Mouse (Mus musculus) cortical plate, adult 2 months (tissue): ENCODE results near the gene Epb41. TPM values are rescaled to one million over a fixed set of nuclear protein-coding genes. Genes with fewer than 3 reads are reported as not detected.

Source experiments
- H3K27ac ChIP-seq: fragments of 200-500 bp; 2 replicates; pipeline ENCODE4 v1.5.1; 2012; ENCODE audit warnings: low read length, control low read depth, inconsistent platforms; ENCODE audit not compliant: insufficient read depth
- H3K4me1 ChIP-seq: fragments of 200-500 bp; 2 replicates; pipeline ENCODE4 v1.6.1; 2011; ENCODE audit warnings: low read length; ENCODE audit not compliant: control insufficient read depth, insufficient read depth
- H3K4me3 ChIP-seq: fragments of 200-500 bp; 2 replicates; pipeline ENCODE4 v1.5.1; 2011; ENCODE audit warnings: mild to moderate bottlenecking, low read length, control low read depth; ENCODE audit not compliant: insufficient read depth
- CTCF ChIP-seq: fragments of 200-500 bp; IDR thresholded peaks from 2 replicates; pipeline ENCODE4 v1.5.1; 2011; ENCODE audit warnings: mild to moderate bottlenecking, control low read depth, low read length; ENCODE audit not compliant: insufficient read depth; ENCODE audit errors: extremely low read depth
- POLR2A ChIP-seq: fragments of 200-500 bp; IDR thresholded peaks from 2 replicates; pipeline ENCODE4 v1.6.1; 2011; ENCODE audit warnings: mild to moderate bottlenecking, low read length, control low read depth; ENCODE audit not compliant: insufficient read depth; ENCODE audit errors: extremely low read depth
- polyA plus RNA-seq: library from polyadenylated mRNA; depleted of rRNA; stranded (reverse); fragments of >200 nt; gene quantifications from 2 replicates; pipeline ENCODE4 v1.2.3, GENCODE M21; 2012

Epb41 gene
- polyA plus RNA-seq, 1 experiment, result 37.8 TPM

DNA sequence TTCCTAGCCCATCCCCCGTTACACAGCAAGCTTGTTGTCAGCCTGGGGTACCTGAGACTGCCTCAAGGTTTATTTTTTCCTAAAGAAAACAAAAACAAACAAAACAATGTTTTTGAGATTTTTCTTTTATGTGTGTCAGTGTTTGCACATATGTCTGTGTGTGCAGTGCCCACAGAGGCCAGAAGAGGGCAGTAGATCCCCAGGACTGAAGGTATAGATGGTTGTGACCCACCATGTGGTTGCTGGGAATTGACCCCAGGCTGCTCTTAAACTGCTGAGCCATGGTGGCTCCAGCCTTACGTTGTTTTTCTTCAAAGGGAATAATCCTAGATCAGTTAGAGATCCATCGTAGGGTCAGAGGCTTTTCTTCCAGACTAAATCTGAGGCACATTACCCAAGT lies 167.2 kb downstream of the Epb41 start:
- H3K4me1 ChIP-seq, result no peaks in the 10 kb centered on the region
- TF ChIP-seq CTCF (no peak; the same call in 1 of the 2 replicates), POLR2A (no peak)
- no peak overlapping the region for H3K4me3 ChIP-seq

DNA sequence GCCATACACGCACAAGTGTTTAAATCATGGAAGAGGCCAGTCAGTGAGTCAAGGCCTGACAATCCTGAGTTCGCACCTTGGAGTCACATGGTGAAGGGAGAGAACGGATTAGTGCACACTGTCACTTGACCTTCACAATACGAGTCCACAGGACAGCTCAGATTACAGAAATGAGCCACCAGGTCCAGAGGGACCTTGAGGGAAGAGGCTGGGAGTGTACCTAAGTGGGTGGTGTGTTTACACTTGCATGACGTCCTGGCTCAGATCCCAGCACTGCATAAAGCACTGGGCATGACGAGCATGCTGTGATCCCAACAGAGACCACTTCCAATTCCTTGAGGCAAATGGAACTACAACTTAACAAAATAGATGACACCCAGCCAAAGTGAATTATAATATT lies 168.7 kb downstream of the Epb41 start:
- no peak overlapping the region for H3K4me3 ChIP-seq
- H3K4me1 ChIP-seq, result no peaks in the 10 kb centered on the region
- no peak overlapping the region for H3K27ac ChIP-seq
- TF ChIP-seq POLR2A (no peak), CTCF (no peak)

More for the DNA sequence above, 167.2 kb downstream of the Epb41 start:
- no peak overlapping the region for H3K27ac ChIP-seq

DNA sequence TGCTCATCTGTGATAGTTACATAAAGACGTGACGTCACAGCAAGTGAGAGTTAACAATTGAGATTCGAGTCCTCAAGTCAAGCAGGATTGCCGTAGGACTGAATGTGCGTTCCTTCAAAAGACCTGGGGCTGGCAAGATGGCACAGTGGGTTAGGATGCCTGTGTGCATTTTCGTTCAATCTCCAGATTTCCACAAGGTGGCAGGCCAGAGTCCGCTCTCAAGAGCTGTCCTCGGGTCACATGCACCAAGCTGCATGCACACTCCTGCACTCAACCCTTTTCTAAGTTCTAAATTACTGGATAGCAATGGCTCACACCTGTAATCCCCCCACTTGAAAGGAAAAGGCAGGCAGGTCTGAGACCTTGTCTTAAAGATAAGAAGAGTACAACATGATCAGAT lies 170.6 kb downstream of the Epb41 start:
- Histone ChIP-seq H3K4me3 (no peak overlapping the region), H3K27ac (no peak overlapping the region), H3K4me1 (no peaks in the 10 kb centered on the region)
- TF ChIP-seq CTCF, result peak; percentile 62
- no peak for TF ChIP-seq POLR2A

DNA sequence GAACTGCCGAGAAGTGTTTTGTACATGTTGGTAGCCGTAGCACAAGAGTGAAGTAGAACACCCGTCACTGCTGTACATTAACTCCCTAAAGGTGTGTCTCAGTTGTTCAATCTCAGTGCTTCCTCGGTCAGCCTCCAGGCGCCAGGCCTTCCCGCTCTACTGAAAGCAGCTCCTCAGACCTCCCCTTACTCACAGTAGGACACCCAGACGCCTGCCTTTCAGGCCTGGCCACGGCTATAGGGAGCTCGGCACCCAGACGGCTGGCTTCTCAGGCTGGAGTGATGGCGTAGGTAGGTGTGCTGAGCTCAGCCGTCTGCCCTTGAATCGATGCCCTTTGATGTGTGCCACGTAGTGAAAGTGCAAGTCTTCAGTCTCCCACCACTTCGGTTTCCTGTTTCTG lies 174.0 kb downstream of the Epb41 start:
- TF ChIP-seq POLR2A (no peak), CTCF (no peak)
- Histone ChIP-seq H3K27ac (no peak overlapping the region), H3K4me3 (no peak overlapping the region), H3K4me1 (no peaks in the 10 kb centered on the region)

DNA sequence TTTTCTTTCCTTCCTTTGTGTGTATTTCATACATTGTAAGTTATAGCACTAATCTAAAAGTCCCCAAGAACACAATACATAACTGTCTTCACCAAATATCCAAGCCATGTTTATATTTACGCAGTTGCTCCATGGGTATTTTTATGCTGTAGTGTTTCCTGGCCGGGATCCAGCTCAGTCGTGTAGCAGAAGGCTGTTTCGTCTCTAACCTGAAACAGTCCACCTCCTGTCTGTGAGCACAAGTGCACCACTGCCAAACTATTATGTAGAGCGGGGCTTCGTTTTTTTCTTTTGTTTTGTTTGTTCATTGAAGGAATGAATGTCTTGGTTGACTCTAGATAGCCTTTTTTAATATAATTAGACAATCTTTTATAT lies 176.0 kb downstream of the Epb41 start:
- Histone ChIP-seq H3K27ac (no peak overlapping the region), H3K4me1 (no peaks in the 10 kb centered on the region), H3K4me3 (no peak overlapping the region)
- TF ChIP-seq CTCF, result no peak
- TF ChIP-seq POLR2A, result no peak

DNA sequence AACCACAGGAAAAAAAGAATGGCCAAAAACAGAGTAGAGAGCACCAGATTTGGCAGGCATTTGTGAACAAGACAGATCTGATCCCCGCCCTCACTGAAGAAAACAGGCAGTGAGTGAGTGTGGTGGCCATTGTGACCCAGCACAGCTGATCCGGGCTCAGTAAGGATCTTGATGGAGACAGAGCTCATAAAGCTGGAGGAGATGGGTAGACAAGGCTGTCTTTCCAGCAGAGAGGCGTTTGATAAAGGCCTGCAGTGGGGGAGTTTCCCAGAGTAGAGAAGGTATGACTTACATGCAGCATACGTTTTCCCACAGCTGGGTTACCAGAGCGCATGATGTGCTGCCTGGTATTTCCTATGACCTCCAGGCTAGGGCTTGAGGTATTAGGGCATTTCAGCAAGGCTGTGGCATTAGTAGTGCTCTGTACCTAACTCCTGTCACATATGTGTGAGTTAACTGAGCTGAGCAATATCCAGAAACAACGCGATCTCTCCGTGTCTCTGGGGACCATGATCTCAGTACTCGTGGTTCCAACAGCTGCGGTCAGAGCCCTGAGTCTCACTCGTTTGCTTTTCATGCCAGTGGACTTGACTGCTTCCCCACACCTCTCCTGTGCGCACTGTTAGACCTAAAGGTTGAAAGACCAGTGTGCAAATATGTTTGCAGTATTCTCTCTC lies 176.5 kb downstream of the Epb41 start:
- Histone ChIP-seq H3K27ac (no peak overlapping the region), H3K4me1 (no peaks in the 10 kb centered on the region), H3K4me3 (no peak overlapping the region)
- no peak for TF ChIP-seq POLR2A
- no peak for TF ChIP-seq CTCF

DNA sequence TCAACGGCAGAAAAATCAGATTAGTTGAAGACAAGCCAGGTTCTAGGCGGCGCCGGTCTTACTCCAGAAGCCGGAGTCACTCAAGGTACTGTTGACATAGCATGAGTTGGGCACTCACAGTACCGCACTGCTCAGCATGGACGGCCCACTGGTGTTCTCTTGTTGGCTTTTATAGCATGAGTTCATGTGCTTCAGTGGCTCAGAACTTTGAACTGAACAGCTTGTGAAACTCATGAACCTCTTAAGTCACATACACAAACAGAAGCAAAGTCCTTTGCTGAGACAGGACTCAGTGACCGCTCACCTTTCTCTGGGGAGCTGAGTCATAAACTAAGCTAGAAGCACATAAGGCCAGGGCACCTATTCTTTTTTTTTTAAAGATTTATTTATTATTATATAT lies 177.3 kb downstream of the Epb41 start:
- Histone ChIP-seq H3K4me3 (no peak overlapping the region), H3K27ac (no peak overlapping the region), H3K4me1 (no peaks in the 10 kb centered on the region)
- TF ChIP-seq POLR2A (no peak), CTCF (no peak)

DNA sequence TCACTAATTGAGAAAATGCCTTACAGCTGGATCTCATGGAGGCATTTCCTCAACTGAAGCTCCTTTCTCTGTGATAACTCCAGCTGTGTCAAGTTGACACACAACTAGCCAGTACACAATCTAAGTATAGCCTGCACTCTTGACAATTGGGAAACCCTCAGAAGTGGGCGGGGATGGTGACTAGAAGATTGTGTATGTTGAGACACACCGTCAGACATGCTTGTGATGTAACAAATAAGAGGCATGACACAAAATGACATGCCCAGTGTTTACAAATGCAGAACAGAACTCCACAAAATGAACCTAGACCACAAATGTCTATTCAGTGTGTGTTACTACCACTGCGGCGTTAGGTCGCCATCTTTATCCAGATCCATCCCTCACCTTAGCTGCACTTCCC lies 178.0 kb downstream of the Epb41 start:
- H3K27ac ChIP-seq, result no peak overlapping the region
- no peak overlapping the region for H3K4me3 ChIP-seq
- TF ChIP-seq POLR2A (no peak), CTCF (no peak)
- H3K4me1 ChIP-seq, result no peaks in the 10 kb centered on the region

DNA sequence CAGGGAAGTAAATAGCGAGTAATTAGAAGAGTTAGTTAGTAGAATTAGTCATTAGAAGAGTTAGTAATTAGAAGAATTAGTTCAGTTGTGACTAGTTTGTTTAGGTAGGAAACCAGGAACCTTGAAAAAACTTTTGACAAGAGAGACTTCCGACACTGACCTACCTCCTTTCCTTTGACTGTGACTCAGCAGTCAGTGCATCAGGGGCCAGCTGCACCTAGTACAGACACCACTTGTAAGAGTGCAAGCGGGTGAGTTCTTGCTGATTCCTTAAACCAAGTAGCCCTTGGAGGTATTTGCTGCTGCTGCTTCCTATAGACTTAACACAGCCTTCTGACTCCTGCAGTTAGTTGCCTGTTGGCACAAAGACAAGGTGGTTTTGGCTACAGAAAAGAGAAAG lies 184.4 kb downstream of the Epb41 start:
- TF ChIP-seq POLR2A (no peak), CTCF (no peak)
- Histone ChIP-seq H3K27ac (no peak overlapping the region), H3K4me1 (no peaks in the 10 kb centered on the region; the same call in 1 of the 2 replicates), H3K4me3 (no peak overlapping the region)

DNA sequence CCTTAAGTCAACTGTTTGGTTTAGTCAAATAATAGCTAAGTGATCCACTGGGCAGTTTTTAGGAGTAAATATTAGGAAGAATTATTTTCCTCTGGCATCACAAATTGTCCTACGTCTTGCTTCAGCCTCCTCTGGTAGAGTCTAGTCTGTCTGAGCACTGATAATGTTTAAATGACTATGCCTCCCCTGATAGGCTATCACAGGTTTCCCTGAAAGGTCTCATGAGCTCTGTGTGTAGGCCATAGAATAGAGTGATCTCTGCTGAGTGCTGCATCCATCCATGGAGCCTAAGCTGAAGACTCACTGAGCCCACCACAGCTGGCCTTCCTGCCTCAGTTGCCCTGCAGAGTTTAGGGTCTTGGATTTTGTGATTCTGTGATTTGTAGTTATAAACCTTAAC lies 186.6 kb downstream of the Epb41 start:
- TF ChIP-seq POLR2A, result no peak
- no peak for TF ChIP-seq CTCF
- Histone ChIP-seq H3K27ac (no peak overlapping the region), H3K4me1 (peaks cover 2% of the 10 kb centered on the region), H3K4me3 (no peak overlapping the region)
